Mouse (Mus musculus): ENCODE data around the gene AV320801. TPM values are rescaled to one million over a fixed set of nuclear protein-coding genes. Genes with fewer than 3 reads are reported as not detected.
"Not testable (repeated sequence)": the region's sequence is repeated elsewhere in the genome, so short reads cannot be mapped to it uniquely, and the experiment has no call there.

The AV320801 gene
- polyA plus RNA-seq (2015; fragmentation: Nextera tagmentation; extraction: Ambion mirVana): not detected in 2 replicates

GRCm38 (mm10) chrX:135494288-135494687, at the start of gene AV320801:
TSS of gene AV320801 (plus strand) at chrX:135494588.
- not testable (repeated sequence) for H3K4me1 ChIP-seq; H3K27ac ChIP-seq; H3K9ac ChIP-seq; H3K27me3 ChIP-seq; H3K36me3 ChIP-seq; H3K4me3 ChIP-seq; H3K9me3 ChIP-seq; H3K4me2 ChIP-seq; ATAC-seq (ENCODE audit: insufficient number of reproducible peaks, insufficient read depth, low FRiP score, low TSS enrichment, low read depth)
- WGBS: 98% methylated on average over 5 of the region's 14 CpGs

GRCm38 (mm10) chrX:135464160-135464559, 30.2 kb upstream of the AV320801 start:
- ATAC-seq (ENCODE audit: insufficient number of reproducible peaks, insufficient read depth, low FRiP score, low TSS enrichment, low read depth); H3K27ac ChIP-seq; H3K27me3 ChIP-seq; H3K36me3 ChIP-seq; H3K9ac ChIP-seq; H3K9me3 ChIP-seq; H3K4me1 ChIP-seq; H3K4me3 ChIP-seq; H3K4me2 ChIP-seq: not testable (repeated sequence)
- no CpG with 5 or more reads among the region's 3 CpGs for WGBS

GRCm38 (mm10) chrX:135481902-135482301, 12.5 kb upstream of the AV320801 start:
- no CpG with 5 or more reads among the region's 6 CpGs for WGBS
- not testable (repeated sequence) for ATAC-seq (ENCODE audit: insufficient number of reproducible peaks, insufficient read depth, low FRiP score, low TSS enrichment, low read depth); H3K4me2 ChIP-seq; H3K27me3 ChIP-seq; H3K4me3 ChIP-seq; H3K9ac ChIP-seq; H3K27ac ChIP-seq; H3K4me1 ChIP-seq; H3K36me3 ChIP-seq; H3K9me3 ChIP-seq

GRCm38 (mm10) chrX:135483183-135483582, 11.2 kb upstream of the AV320801 start:
- not testable (repeated sequence) for H3K4me3 ChIP-seq; H3K9ac ChIP-seq; H3K27ac ChIP-seq; H3K4me2 ChIP-seq; H3K9me3 ChIP-seq; H3K27me3 ChIP-seq; ATAC-seq (ENCODE audit: insufficient number of reproducible peaks, insufficient read depth, low FRiP score, low TSS enrichment, low read depth); H3K4me1 ChIP-seq; H3K36me3 ChIP-seq
- WGBS: no CpG with 5 or more reads among the region's 3 CpGs

Other genes starting within 250 kb of the AV320801 start
- not detected in 2 replicates for gene Pramel3, start 192.3 kb upstream of the AV320801 start, polyA plus RNA-seq (2015; fragmentation: Nextera tagmentation; extraction: Ambion mirVana)
- not detected in 2 replicates for gene Gm5128, start 121.3 kb upstream of the AV320801 start, polyA plus RNA-seq (2015; fragmentation: Nextera tagmentation; extraction: Ambion mirVana)
- gene Gm7903, start 60.8 kb upstream of the AV320801 start, polyA plus RNA-seq (2015; fragmentation: Nextera tagmentation; extraction: Ambion mirVana): not detected in 2 replicates
- not detected in 2 replicates for gene Nxf7, start 104.2 kb downstream of the AV320801 start, polyA plus RNA-seq (2015; fragmentation: Nextera tagmentation; extraction: Ambion mirVana)
- not detected in 2 replicates for gene Prame, start 133.1 kb downstream of the AV320801 start, polyA plus RNA-seq (2015; fragmentation: Nextera tagmentation; extraction: Ambion mirVana)
- gene Tcp11x2, start 199.2 kb downstream of the AV320801 start, polyA plus RNA-seq (2015; fragmentation: Nextera tagmentation; extraction: Ambion mirVana): 0.11 TPM in 1 of 2 replicates, not detected in the other
- gene Tmsb15a, start 230.7 kb downstream of the AV320801 start, polyA plus RNA-seq (2015; fragmentation: Nextera tagmentation; extraction: Ambion mirVana): not detected in 2 replicates
- gene Armcx5, start 248.1 kb downstream of the AV320801 start, polyA plus RNA-seq (2015; fragmentation: Nextera tagmentation; extraction: Ambion mirVana): 14.0 and 14.5 TPM in 2 replicates
- gene Gprasp1, start 248.1 kb downstream of the AV320801 start, polyA plus RNA-seq (2015; fragmentation: Nextera tagmentation; extraction: Ambion mirVana): 52.5 and 56.0 TPM in 2 replicates

Data from embryonic facial prominence, embryonic 13.5 days (tissue).